Mouse (Mus musculus) spleen, adult 18-20 months (tissue): ENCODE measurements at regions not wholly inside any gene's neighbourhood (a gene's known extent, or its start where the extent isn't known, plus 50 kb on each side); places are given as distances from the start of the nearest gene placed in this dataset.

Experiments used
- DNase-seq, 2 experiments: peaks; one replicate each; pipeline ENCODE4 v3.0.0; 2022; ENCODE audit warnings: mixed read lengths in 2 of 2

GRCm38 (mm10) chr4:84035347-84035746 lies 510.0 kb downstream of the Ccdc171 start:
- DNase-seq, result no peak

GRCm38 (mm10) chr4:84037535-84037934 lies 512.2 kb downstream of the Ccdc171 start:
- DNase-seq, result no peak

- no peak for DNase-seq
Observed at GRCm38 (mm10) chr4:84050243-84050642, 524.9 kb downstream of the Ccdc171 start.

- DNase-seq, result no peak
Observed at GRCm38 (mm10) chr4:84056863-84057502, 531.6 kb downstream of the Ccdc171 start.

GRCm38 (mm10) chr4:84060187-84060586 lies 534.8 kb downstream of the Ccdc171 start:
- DNase-seq, result no peak

- DNase-seq, result no peak
Observed at GRCm38 (mm10) chr4:84063755-84064154, 538.4 kb downstream of the Ccdc171 start.

GRCm38 (mm10) chr4:84064614-84065456 lies 539.5 kb downstream of the Ccdc171 start:
- peak; percentile 9 to 30 for DNase-seq

- DNase-seq, result no peak
Observed at GRCm38 (mm10) chr4:84065457-84066124, 540.2 kb downstream of the Ccdc171 start.

- DNase-seq, result no peak
Observed at GRCm38 (mm10) chr4:84067931-84068575, 542.7 kb downstream of the Ccdc171 start.

GRCm38 (mm10) chr4:84068947-84069663 lies 543.8 kb downstream of the Ccdc171 start:
- DNase-seq, result no peak

GRCm38 (mm10) chr4:84069681-84070080 lies 544.3 kb downstream of the Ccdc171 start:
- no peak for DNase-seq

- no peak for DNase-seq
Observed at GRCm38 (mm10) chr4:84070089-84070488, 544.7 kb downstream of the Ccdc171 start.

- no peak for DNase-seq
Observed at GRCm38 (mm10) chr4:84072096-84072495, 546.8 kb downstream of the Ccdc171 start.

- DNase-seq, result no peak
Observed at GRCm38 (mm10) chr4:84076526-84076925, 551.2 kb downstream of the Ccdc171 start.

GRCm38 (mm10) chr4:84079516-84079915 lies 554.2 kb downstream of the Ccdc171 start:
- DNase-seq, result no peak

GRCm38 (mm10) chr4:84081518-84081917 lies 556.2 kb downstream of the Ccdc171 start:
- no peak for DNase-seq

- DNase-seq, result no peak
Observed at GRCm38 (mm10) chr4:84088166-84088565, 562.8 kb downstream of the Ccdc171 start.

- DNase-seq, result no peak
Observed at GRCm38 (mm10) chr4:84092509-84092908, 567.2 kb downstream of the Ccdc171 start.

- no peak for DNase-seq
Observed at GRCm38 (mm10) chr4:84095237-84095636, 569.9 kb downstream of the Ccdc171 start.

GRCm38 (mm10) chr4:84096081-84096480 lies 570.7 kb downstream of the Ccdc171 start:
- DNase-seq, result no peak

GRCm38 (mm10) chr4:84099071-84099470 lies 573.7 kb downstream of the Ccdc171 start:
- DNase-seq, result no peak

GRCm38 (mm10) chr4:84101923-84102322 lies 573.2 kb downstream of the Bnc2 start:
- DNase-seq, result no peak
